Mouse (Mus musculus): ENCODE data around the gene Lpp.

Lpp gene

DNA sequence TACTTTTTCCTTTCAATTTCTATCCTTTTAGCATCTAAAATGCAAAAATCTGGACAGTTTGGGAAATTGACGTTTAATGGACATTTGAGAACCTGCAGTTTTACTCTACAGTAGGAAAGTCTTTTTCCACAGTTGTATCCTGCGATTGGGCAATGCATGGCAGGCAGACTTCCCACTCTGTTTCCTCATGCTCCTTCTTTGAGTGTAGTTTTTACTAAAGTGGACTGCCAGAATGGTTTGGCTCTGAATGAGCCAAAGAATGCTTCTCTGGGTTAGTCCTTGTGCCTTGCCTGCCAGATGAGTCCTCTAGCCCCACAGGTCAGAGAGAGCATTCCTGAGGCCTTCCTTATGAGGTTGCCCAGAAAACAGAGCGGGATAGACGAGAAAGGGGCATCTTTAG lies 166.5 kb downstream of the Lpp start:
- in situ Hi-C loops (cut with MseI, MboI): no loop called here

DNA sequence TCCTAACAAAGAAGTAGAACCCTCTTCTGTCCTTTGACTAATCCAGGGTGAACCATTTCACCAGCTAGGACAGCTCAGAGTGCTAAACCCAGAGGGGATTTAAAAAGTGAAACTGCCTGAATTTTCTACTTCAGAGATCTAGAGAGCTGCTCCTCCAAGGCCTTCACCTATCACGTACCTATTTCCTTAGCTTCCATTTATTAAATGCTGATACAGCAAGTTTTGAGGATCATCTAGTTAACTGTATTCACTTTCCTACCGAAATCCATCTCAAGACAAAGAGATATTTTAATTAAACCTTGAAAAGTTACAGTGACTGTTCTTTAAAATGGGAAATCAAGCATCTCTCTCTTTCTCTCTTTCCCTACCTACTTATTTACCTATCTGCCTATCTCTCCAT lies 167.7 kb downstream of the Lpp start:
- in situ Hi-C loops (cut with MseI, MboI): no loop called here

DNA sequence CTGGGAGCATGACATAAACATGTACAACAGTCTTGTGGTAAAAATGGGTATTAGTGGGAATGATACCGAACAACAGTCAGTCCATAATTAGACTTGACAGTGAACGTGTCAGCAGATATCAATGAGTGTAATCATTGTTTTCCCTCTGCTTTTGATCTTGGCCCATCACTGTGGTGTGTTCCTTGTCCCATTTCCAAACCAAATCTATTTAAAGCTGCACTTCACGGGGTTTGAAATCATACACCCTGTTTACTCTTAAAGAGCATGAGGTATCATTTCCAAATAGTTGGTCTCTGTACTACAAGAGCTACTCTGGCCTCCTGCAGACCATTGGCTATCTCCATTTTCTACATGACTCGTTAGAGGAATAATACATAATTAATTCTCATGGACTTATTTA lies 168.3 kb downstream of the Lpp start:
- in situ Hi-C loops (cut with MseI, MboI): no loop called here

DNA sequence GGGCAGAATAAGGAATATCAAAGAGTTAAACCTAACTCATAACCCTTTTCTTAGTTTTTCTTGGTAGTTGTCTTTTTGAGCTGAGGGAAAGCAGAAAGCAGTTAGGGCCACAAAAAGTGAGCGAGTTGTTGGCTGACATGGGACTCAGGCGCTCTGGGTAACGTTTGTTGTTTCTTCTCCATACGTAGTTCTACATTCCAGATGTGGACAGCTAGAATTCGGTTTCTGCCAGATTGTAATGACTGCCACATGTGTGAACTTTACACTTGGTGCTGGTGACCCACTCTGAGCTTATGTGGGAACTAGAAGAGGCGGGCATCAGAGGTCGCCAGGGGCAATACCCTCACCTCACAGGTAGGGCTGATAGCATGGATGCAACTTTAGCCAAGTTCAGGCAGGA lies 172.0 kb downstream of the Lpp start:
- in situ Hi-C loops (cut with MseI, MboI): no loop called here

DNA sequence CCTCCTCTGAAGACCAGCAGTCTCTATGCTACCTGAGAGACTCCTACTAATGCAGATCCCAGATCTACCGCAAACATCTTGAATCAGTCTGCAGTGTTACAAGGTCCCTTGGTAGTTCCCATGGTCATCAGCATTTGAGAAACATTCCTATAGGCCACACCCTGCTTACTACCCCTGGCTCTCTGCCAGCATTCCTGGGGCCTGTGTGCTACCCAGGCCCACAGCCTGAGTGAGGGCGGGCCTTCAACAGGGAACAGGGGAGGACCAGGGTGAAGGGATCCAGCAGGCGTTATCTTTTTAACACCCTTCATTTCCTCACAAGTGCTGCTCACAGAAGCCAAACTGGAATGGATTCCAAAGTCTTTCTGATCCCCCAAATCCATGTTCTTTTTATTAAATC lies 173.0 kb downstream of the Lpp start:
- in situ Hi-C loops (cut with MseI, MboI): no loop called here

DNA sequence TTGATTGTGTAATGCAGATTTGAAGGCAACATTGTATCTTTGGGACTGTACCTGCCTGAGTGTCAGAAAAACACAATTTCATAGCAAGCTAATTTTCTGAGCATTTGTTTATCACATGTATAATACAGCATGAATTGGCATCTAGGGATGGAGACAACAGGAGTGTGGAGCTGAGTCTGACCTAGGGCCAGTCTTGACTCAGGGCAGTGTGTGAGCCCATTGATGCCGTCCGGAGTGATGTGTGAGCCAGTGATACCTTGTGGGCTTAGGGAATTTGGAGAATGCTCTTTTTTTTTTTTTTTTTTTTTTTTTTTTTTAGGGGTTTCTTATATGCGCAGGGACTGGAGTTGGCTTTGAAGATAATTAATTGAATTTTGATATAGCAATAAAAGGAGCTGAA lies 174.3 kb downstream of the Lpp start:
- in situ Hi-C loops (cut with MseI, MboI): no loop called here

DNA sequence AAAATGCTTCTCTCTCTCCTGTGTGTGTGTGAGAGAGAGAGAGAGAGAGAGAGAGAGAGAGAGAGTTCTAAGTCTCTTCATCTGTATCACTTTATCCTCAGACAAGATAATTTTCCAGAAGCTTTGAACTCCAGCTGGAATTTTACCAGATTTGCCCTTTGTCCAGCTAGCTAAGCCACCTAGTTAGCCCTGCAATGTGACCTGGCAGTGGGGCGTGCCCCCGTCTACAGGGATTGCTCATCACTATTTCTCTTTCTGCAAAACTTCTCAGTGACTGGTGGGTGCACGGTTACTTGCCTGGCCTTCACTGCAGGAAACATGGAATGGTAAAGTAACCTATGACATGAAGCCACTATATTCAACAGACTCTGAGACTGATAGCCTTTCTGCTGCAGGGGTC lies 174.8 kb downstream of the Lpp start:
- in situ Hi-C loops (cut with MseI, MboI): no loop called here

DNA sequence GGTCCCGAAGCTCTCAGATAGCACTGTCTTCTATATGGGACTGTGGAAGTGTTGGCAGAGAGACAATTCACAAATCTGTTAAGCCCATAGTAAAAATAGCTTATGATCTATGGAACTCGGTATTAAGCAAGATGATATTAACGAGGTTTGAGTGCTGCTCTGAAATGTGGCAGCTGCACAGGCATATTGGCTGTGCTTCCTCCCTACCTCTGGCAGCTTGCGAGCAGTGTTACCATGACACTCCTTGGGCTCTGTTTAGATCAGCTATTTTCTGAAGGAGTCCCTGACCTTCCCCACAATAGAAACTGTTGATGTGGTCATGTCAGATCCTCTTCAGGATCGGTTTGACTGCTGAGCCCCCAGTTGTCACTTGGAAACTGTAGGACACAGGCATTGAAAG lies 176.4 kb downstream of the Lpp start:
- in situ Hi-C loops (cut with MseI, MboI): no loop called here

DNA sequence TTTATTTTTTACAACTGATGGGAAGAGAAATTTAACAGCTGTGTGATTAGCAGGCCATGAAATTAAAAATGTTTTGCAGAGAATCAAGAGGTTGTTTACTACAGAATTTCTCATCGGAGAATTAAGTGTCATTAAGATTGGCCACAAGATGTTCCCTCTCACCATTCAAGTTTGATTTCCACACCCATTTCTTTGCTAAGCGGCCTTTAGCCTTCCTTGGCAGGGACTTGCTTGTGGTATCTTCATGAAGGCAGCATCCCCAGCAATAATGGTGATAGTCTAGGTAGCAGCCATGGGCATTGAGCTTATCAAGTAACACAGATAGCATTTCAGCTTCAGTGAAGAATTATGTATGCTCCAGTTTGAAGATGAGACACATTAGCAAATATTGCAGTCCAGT lies 183.7 kb downstream of the Lpp start:
- in situ Hi-C loops (cut with MseI, MboI): no loop called here

DNA sequence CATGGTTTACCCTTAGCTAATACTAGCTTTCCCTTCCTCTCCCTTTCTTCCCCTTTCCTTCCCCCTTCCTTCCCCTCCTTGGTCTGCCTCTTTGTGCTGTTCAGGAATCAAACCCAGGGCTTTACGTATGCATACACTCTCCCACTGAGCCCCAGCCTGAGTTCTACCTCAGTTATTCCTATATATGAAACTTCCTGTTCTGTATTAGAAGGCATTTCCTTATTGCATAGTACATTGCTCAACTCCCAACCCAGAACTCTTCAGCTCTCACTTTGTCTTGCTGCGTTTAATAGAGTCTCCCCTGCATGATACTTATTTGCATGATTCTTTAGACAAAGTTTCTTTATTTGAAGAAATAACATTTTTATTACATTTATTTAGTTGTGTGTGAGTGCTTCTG lies 184.5 kb downstream of the Lpp start:
- in situ Hi-C loops (cut with MseI, MboI): no loop called here

DNA sequence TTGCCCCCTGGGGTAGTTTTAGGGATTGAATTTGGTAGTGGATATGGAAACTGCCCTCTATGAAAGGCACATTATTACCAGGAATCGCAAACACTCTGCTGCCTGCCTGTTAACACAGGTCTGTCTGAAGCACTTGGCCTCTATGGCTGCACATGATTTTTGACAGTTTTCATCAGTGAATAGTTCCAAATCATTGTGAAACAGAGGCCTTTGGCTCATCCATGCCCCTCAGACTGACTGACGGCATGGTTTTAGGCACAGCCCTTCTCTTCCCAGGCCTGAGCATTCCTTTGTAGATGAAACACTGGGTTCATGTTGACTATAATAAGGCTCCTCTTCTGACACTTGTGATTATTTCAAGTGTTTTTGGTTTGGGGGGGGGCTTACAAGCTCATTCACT lies 189.5 kb downstream of the Lpp start:
- in situ Hi-C loops (cut with MseI, MboI): no loop called here

DNA sequence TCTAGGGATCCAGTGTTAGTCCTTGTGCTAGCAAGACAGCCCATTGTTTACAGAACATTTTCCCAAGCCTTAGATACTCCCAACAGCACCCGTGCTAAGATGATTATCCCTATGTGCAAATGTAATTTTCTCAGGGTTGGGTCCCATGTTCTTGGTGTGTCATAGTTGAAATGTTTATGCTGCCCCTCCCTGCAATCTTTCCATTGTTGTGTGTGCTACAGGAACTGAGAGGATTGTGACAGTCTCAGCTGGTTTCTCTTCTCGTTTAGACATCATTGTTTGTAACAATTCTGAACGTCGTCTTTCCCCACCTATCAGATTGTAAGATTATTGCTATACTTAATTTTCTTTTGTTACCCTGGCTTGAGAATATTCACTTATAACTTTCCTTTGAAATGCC lies 200.2 kb downstream of the Lpp start:
- in situ Hi-C loops (cut with MseI, MboI): no loop called here

DNA sequence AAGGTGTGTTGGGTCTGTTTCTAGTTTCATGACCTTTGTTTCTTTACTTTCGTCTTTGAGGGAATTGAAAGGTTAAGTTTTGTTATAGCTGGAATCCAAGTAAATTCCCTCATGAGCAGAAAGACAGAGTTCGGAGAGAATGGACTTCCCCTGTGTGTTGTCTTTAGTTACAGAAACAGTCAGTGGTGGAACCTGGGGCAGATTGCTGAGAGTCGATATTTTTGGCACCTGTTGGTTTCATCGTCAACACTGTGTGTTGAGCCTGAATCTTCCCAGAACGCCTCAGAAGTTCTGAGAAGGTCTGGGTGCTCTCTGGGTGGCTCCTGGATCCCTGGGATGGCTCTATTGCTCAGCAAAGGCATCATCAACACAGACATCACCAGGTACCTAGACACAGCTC lies 201.2 kb downstream of the Lpp start:
- in situ Hi-C loops (cut with MseI, MboI): no loop called here

DNA sequence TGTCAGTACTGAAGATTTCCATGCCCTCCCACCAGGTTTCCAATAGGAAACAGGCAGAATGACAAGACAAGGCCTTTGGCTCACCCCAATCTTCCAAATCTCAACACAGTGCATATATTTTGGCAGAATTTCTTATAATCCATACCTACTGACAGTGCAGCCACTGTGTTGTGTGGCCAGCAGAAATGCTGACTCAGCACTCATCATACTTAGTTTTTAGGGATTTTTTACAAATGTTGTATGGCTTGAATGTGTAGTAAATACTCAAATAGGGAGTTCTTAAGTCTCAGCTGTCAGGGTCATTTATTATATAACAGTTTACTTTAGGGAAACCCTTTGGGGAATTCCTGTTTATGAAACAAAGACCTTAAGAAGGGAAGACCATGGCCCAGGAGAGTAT lies 202.2 kb downstream of the Lpp start:
- in situ Hi-C loops (cut with MseI, MboI): no loop called here

DNA sequence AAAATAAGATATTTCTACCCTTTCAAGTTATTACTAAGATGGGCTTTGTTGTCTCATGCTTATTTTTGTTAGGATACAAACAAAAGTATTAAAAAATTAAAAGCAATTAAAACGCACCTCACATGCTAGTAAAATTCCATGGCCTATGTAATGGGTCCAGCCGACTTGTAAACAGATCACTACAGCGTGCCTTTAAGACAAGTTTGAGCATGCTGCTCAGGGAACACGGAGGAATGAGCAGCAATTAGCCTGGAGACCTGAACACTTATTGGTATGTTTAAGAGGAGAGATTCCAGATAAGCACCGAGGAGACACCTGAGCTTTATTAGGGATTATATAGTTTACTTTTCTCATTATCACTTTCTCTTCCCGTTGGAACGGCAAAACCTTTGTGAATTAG lies 205.3 kb downstream of the Lpp start:
- in situ Hi-C loops (cut with MseI, MboI): no loop called here

DNA sequence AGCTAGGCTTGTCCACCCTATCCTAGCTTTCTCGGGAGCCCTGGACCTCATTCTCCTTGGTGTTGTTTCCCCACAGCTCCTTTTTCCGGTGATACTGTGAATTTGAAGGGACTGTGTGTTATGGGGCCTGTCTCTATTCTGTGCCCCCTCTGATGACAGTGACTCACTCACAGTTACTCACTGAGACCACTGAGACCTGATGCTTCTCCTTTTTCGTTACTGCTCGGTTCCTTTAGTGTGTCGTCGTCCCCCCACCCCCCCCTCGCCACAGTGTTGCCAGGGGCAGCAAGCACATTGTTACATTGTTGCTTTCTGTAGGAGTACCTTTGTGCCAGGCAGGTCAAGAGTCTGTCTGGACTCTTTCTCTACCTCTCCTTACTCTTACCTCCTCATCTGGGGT lies 206.5 kb downstream of the Lpp start:
- in situ Hi-C loops (cut with MseI, MboI): no loop called here

DNA sequence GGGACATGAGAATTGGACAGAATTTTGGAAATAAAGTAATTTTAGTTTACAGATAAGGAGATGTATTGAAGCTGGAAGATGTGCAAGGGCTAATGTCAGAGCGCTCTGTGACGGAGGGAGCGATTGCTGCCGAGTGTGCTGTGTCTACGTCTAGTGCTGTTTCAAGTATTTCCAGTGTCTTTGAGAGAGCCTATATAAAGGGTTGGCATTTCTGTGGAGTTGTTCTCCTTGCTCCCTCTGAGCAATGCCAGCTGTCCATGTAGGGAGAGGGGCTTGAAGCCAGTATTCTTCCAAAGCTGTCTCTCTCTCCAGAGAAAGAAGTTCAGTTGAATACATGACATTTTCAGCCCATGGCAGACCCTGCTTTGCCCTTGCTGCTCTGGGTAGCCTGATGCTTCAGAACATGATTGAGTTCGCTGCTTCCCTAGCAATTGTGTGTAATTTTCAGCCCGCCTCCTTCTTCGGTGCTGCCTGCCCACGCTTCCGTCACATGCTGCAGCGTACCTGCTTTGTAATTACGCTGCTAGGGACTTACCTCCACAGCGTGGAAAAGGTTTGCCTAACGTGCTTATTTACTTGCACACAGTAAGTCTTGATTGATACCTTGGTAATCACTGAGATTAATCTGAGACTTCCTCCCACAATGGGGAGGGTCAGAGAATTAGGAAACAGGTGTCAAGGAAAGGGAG lies 207.1 kb downstream of the Lpp start:
- in situ Hi-C loops (cut with MseI, MboI): no loop called here

DNA sequence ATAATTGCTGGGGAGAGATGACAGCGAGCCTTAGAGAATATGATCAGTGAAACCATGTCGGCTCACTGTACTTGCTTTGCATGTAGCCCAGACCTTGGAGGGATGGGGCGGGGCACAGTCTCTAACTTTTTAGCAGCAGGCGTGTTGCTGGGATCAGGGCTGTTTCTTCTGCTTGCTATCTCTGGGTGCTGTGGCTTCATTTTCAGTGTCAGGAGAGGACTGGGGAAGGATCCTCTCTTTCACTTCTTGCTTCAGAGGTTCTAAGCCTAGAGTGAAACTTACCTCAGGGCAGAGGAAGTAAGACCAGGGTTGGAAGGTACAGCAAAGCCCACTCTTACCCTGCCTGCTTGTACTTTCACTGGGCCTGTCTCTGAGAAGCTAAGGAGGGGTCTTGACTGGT lies 210.0 kb downstream of the Lpp start:
- in situ Hi-C loops (cut with MseI, MboI): no loop called here

DNA sequence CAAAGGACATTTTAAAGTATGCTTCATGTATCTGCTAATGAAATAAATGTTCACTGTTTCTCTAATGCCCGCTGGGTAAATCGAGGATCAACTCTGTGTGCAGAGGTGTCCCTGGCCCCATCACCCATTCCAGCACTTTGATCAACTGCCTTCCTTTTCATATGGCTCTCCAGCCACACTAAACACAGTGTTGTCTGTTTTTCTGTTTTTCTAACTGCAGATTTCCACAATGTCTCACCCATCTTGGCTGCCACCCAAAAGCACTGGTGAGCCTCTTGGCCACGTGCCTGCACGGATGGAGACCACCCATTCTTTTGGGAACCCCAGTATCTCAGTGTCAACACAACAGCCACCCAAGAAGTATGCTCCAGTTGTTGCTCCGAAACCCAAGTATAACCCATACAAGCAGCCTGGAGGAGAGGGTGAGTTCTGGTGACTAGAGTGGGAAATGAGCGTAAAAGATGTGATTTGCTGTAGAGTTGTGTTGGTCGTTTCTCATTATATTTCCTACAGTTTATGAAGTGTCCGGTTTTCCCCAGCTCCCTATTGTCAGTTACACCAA lies 214.7 kb downstream of the Lpp start:
- in situ Hi-C loops (cut with MseI, MboI): no loop called here

DNA sequence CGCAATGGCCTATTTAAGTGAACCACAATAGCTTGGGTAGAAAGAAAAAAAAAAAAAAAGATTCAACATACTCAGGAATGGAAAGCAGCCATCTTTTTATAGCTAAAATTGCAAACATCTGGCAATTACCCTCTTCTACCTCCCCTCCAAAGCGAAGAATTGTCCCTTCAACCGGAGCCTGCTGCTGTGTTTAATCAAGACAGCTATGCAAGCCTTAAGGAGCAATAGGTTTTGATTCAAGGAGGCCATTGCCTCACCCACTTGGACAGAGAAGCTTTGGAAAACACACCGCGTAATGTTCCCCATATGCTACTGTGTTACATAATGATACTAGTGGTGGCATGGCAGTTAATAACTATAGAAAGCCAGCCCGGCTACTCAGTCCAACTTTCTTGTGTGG lies 226.2 kb downstream of the Lpp start:
- in situ Hi-C loops (cut with MseI, MboI): no loop called here

DNA sequence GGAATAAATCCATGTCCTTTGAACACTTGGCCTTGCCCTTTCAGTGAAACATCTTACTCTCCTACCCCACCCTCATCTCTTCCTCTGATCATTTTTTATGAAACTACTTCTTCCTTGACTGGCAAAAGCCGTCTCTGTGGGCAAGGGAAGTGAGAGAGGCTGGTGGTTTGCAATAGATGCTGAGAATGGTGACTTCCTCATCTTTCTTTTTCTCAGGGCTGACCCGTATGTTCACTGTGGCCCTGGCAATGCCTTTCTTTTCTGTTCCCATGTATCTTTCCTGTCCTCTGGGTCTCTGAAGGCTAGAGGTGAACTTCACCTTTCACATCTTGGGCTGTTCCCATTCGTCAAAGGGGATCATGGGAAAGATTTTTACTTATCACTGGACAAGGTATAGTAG lies 226.7 kb downstream of the Lpp start:
- in situ Hi-C loops (cut with MseI, MboI): no loop called here

DNA sequence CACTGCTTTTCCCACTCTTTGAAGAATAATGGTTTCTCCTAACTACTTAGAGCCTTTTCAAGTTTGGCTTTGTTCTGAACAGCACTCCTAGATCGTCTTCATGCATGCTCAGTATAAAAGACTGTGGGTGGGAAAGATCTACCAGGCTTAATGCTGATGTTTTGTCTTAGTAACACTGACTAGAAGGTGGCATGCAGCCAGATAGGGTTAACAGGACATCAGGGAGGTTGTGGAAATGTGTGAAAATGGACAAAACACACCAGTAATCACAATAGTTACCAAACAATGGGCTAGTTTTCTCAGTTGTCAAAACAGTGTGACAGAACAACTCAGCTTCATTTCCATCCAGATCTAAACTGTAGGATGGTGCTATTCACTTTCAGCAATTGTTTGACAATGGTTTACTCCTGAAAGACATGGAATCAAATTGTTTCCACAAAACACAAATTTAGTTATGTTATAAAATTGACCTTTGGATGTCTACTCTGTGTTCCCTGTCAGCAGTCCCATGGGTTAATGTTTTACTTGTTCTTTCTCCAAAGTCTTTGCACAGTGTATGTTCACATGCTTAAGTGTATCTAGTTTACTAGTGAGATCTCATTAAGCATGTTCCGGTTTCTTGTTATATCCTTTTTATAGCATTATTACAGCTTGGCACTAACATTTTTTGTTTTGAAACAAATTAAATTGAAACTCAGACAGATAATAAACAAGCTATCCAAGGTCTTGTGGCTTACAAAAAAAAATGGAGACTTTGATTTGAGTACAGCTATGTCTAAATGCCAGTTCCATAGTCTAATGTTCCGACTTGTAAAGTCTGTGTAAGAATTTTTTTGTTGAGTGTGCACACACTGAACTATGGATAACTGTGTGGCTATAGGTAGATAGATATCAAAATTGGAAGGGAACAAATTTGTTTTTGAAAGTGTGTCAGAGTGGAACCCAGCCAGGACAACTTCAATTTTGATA lies 229.2 kb downstream of the Lpp start:
- in situ Hi-C loops (cut with MseI, MboI): no loop called here

DNA sequence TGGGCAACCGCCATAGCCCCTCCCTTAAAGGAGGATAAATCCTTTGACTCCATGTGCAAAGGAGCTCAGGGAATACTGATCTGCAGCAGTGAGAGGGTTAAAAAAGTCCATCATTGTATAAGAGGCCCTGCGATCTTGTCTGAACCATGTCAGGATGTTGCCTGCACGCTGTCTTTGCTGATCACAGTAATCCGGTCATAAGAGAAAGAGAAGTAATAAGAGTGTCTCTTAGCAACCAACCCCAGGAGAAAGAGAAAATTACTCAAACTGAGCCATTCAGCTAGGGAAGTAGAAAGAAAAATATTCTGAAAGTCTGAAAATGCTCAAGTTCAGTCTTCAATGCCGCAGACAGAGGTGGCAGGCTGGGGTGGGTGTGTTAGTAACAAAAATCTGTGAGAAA lies 231.0 kb downstream of the Lpp start:
- in situ Hi-C loops (cut with MseI, MboI): no loop called here

All from mouse trophoblast stem cell (cell line).